Mouse (Mus musculus) C2C12 (cell line): ENCODE results near the gene Pnmt.

ENCODE experiments used
- CTCF ChIP-seq: IDR thresholded peaks from one replicate; pipeline ENCODE4 v1.5.1; 2011; ENCODE audit not compliant: control insufficient read depth, insufficient read depth, insufficient read length
- MAX ChIP-seq: IDR thresholded peaks from one replicate; pipeline ENCODE4 v1.6.1; 2011; ENCODE audit warnings: mild to moderate bottlenecking, control low read depth
- MYOD1 ChIP-seq: IDR thresholded peaks from one replicate; pipeline ENCODE4 v1.6.1; 2011; ENCODE audit warnings: low read depth; ENCODE audit not compliant: control insufficient read depth, insufficient read length

DNA sequence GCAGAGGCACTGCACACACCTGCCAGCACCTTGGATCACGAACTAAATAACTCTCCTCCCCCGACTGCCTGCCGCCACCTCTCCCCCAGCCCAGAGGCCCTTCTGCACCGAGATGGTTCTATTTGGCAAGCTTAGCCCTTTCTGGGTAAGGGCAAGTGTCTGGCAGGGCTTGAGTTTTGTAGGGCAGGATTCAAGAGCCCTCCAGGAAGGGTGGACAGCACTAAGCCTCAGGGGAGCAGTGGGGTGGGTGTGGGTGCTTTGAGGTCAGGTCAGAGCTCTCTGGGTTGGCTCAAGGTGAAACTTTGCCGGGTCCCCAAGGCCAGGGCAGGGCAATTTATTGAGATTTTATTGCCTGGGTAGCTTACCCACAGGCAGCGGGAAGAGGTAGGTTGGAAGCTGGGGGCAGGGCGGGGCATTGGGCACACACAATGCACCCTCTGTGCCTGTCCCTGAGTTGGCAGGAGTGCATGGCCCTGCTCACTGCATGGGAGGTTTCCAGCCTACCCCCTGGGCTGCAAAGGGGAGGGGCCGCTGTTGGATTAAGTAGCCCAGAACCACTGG, 32.5 kb upstream of the Pnmt start:
- TF ChIP-seq MAX (no peak), CTCF (no peak), MYOD1 (no peak)
